7 mouse cellular contexts compared by ENCODE assay signal in the genomic region with DNA sequence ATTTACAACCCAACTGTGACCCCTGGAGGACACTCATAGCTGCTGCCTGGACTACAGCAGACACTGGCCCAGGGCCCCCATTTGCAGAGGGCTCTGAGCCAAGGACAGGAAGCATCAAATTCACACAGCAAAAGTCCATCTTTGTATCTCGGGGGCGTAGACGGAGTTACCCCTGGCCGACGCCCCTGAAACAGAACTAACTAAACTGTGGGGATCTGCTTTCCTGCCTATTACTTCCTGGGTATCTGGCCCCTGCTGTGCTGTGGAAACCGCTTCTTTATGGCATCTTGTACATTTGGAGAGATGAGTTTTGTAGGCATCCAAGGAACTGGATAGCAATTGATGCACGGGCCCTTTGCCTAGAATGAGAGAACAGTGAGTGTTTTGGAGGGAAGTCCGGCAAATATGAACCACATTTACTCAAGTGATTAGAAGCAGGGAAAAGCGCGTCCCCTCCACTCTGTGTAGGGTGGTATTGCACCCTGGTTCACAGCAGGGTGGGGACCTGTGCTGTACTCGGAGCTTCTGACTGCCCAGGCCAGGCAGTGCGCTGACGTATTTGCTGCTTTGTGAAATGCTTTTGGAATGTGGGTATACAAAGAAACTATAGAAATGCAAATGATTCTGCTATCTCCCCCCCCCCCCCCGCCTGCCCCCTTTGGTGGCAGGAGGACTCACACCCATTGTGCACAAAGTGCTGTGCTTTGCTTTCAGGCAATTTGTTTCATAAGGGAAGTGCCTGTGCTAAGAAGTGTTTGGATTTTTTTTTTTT.
A peak's percentile ranks its signal among the peaks of the same experiment; 100 is the strongest.
DNase-seq lines count a peak whose midpoint lies in the region; ATAC-seq lines count a peak whose summit lies in the region.

No protein-coding gene starts in this region.

- peaks cover 7% of the 10 kb centered on the region for H3K4me1 ChIP-seq in embryonic facial prominence, embryonic 14.5 days (ENCODE audit: control insufficient read depth, insufficient read depth, low read length)
- no peaks in the 10 kb centered on the region for H3K4me1 ChIP-seq in heart, embryonic 11.5 days (ENCODE audit: control insufficient read depth, insufficient read depth, low read length)
- H3K4me1 ChIP-seq in kidney, embryonic 14.5 days (ENCODE audit: control insufficient read depth, insufficient read depth, low read length) = 0 out of 2 replicates have a peak, but pooled peaks cover 8% of the 10 kb centered on the region
- no peaks in the 10 kb centered on the region for H3K4me1 ChIP-seq in liver, embryonic 11.5 days (replicated peaks; ENCODE audit: control insufficient read depth, insufficient read depth, low read length)
- H3K4me1 ChIP-seq in neural tube, embryonic 14.5 days (ENCODE audit: control insufficient read depth, insufficient read depth, low read length) = peaks cover 9% of the 10 kb centered on the region

- no peak overlapping the region for H3K4me3 ChIP-seq in embryonic facial prominence, embryonic 14.5 days (ENCODE audit: low read depth, low read length)
- H3K4me3 ChIP-seq in heart, embryonic 11.5 days (ENCODE audit: low read depth, low read length) = peak overlapping the region; percentile 18; the same call in 1 of the 2 replicates
- no peak overlapping the region; the same call in 1 of the 2 replicates for H3K4me3 ChIP-seq in kidney, embryonic 14.5 days (ENCODE audit: low read length)
- no peak overlapping the region for H3K4me3 ChIP-seq in liver, embryonic 11.5 days (ENCODE audit: low read depth, low read length)
- H3K4me3 ChIP-seq in neural tube, embryonic 14.5 days (ENCODE audit: low read depth, low read length) = no peak overlapping the region

- 7% methylated on average over 14 of the region's 14 CpGs for WGBS in embryonic facial prominence, embryonic 14.5 days
- 15% methylated on average over 14 of the region's 14 CpGs for WGBS in heart, embryonic 11.5 days (ENCODE audit: insufficient replicate concordance)
- 13% methylated on average over 13 of the region's 14 CpGs for WGBS in kidney, embryonic 14.5 days
- WGBS in liver, embryonic 11.5 days = 23% methylated on average over 14 of the region's 14 CpGs
- 2% methylated on average over 14 of the region's 14 CpGs for WGBS in neural tube, embryonic 14.5 days

- ATAC-seq in embryonic facial prominence, embryonic 14.5 days (ENCODE audit: low read depth) = peak; percentile 94
- ATAC-seq in heart, embryonic 11.5 days (replicated peaks; ENCODE audit: insufficient number of reproducible peaks, low FRiP score, low TSS enrichment) = 0 out of 2 replicates have a peak, but pooled peaks have one; percentile 71
- ATAC-seq in kidney, embryonic 14.5 days (ENCODE audit: low FRiP score, low TSS enrichment) = peak; percentile 93
- ATAC-seq in liver, embryonic 11.5 days (replicated peaks; ENCODE audit: low FRiP score) = no peak
- ATAC-seq in neural tube, embryonic 14.5 days (ENCODE audit: low read depth) = peak; percentile 88

- DNase-seq in cerebellum, adult 11 months = peak; percentile 73
- DNase-seq in embryonic facial prominence, embryonic 14.5 days (ENCODE audit: low spot score) = peak; percentile 86
- DNase-seq in liver, embryonic 11.5 days (ENCODE audit: low spot score) = peak; percentile 36
- no peak for DNase-seq in spleen, postnatal 14 days (ENCODE audit: low spot score in 2 of 2)

- H3K27ac ChIP-seq in embryonic facial prominence, embryonic 14.5 days (replicated peaks; ENCODE audit: low read depth, low read length) = no peak overlapping the region
- no peak overlapping the region for H3K27ac ChIP-seq in heart, embryonic 11.5 days (ENCODE audit: low read depth, low read length)
- H3K27ac ChIP-seq in kidney, embryonic 14.5 days (ENCODE audit: low read depth, low read length) = no peak overlapping the region
- H3K27ac ChIP-seq in liver, embryonic 11.5 days (ENCODE audit: low read depth, low read length) = no peak overlapping the region
- peak overlapping the region; percentile 70 for H3K27ac ChIP-seq in neural tube, embryonic 14.5 days (ENCODE audit: low read depth, low read length)

- no peaks in the 10 kb centered on the region for H3K9me3 ChIP-seq in embryonic facial prominence, embryonic 14.5 days (ENCODE audit: control insufficient read depth, low read length)
- no peaks in the 10 kb centered on the region for H3K9me3 ChIP-seq in heart, embryonic 11.5 days (replicated peaks; ENCODE audit: control insufficient read depth, low read length)
- H3K9me3 ChIP-seq in kidney, embryonic 14.5 days (ENCODE audit: control insufficient read depth, low read length) = no peaks in the 10 kb centered on the region
- no peaks in the 10 kb centered on the region for H3K9me3 ChIP-seq in liver, embryonic 11.5 days (ENCODE audit: control insufficient read depth, low read length)
- H3K9me3 ChIP-seq in neural tube, embryonic 14.5 days (ENCODE audit: control insufficient read depth, low read length) = no peaks in the 10 kb centered on the region

- no peaks in the 10 kb centered on the region for H3K27me3 ChIP-seq in embryonic facial prominence, embryonic 14.5 days (replicated peaks; ENCODE audit: control insufficient read depth, insufficient read depth, low read length)
- 0 out of 2 replicates have a peak, but pooled peaks cover 2% of the 10 kb centered on the region for H3K27me3 ChIP-seq in heart, embryonic 11.5 days (ENCODE audit: control insufficient read depth, insufficient read depth, low read length)
- no peaks in the 10 kb centered on the region for H3K27me3 ChIP-seq in kidney, embryonic 14.5 days (ENCODE audit: control insufficient read depth, insufficient read depth, low read length)
- H3K27me3 ChIP-seq in liver, embryonic 11.5 days (replicated peaks; ENCODE audit: control insufficient read depth, insufficient read depth, low read length) = 0 out of 2 replicates have a peak, but pooled peaks cover 4% of the 10 kb centered on the region
- no peaks in the 10 kb centered on the region for H3K27me3 ChIP-seq in neural tube, embryonic 14.5 days (ENCODE audit: control insufficient read depth, insufficient read depth, low read length)

- no peak overlapping the region for H3K9ac ChIP-seq in embryonic facial prominence, embryonic 14.5 days (ENCODE audit: low read depth, low read length)
- no peak overlapping the region for H3K9ac ChIP-seq in heart, embryonic 11.5 days (ENCODE audit: low read depth, low read length)
- H3K9ac ChIP-seq in kidney, embryonic 14.5 days (ENCODE audit: low read depth, low read length) = no peak overlapping the region
- no peak overlapping the region for H3K9ac ChIP-seq in liver, embryonic 11.5 days (ENCODE audit: low read depth, low read length)
- no peak overlapping the region for H3K9ac ChIP-seq in neural tube, embryonic 14.5 days (replicated peaks; ENCODE audit: low read depth, low read length)

- no peaks in the 10 kb centered on the region for H3K36me3 ChIP-seq in embryonic facial prominence, embryonic 14.5 days (ENCODE audit: control insufficient read depth, insufficient read depth, low read length)
- H3K36me3 ChIP-seq in heart, embryonic 11.5 days (ENCODE audit: control insufficient read depth, insufficient read depth, low read length) = no peaks in the 10 kb centered on the region
- H3K36me3 ChIP-seq in kidney, embryonic 14.5 days (ENCODE audit: control insufficient read depth, insufficient read depth, low read length) = no peaks in the 10 kb centered on the region
- H3K36me3 ChIP-seq in liver, embryonic 11.5 days (ENCODE audit: control insufficient read depth, insufficient read depth, low read length) = no peaks in the 10 kb centered on the region
- no peaks in the 10 kb centered on the region for H3K36me3 ChIP-seq in neural tube, embryonic 14.5 days (ENCODE audit: control insufficient read depth, insufficient read depth, low read length)

- peak overlapping the region; percentile 34 for H3K4me2 ChIP-seq in embryonic facial prominence, embryonic 14.5 days (ENCODE audit: low read depth, low read length)
- peak overlapping the region; percentile 55 for H3K4me2 ChIP-seq in heart, embryonic 11.5 days
- H3K4me2 ChIP-seq in kidney, embryonic 14.5 days (replicated peaks; ENCODE audit: low read depth, low read length) = peak overlapping the region; percentile 39
- peak overlapping the region; percentile 33 for H3K4me2 ChIP-seq in liver, embryonic 11.5 days
- peak overlapping the region; percentile 37; the same call in 1 of the 2 replicates for H3K4me2 ChIP-seq in neural tube, embryonic 14.5 days (ENCODE audit: low read depth, low read length)

Comparison
In these comparisons a context has a peak if more than half of its experiments do, and no peak if none do; other contexts are left out.
1. DNase-seq: peak in cerebellum, adult 11 months (single experiment), embryonic facial prominence, embryonic 14.5 days (single experiment) and liver, embryonic 11.5 days (single experiment); none in spleen, postnatal 14 days (0 of 2).
2. Peak in every context shown above with its lines, with median percentiles within 50 percentile points of each other: H3K4me2 ChIP-seq.